Mouse (Mus musculus) mouse trophoblast stem cell (cell line): ENCODE results near the gene Mib2.

Experiments used
- in situ Hi-C, 2 experiments: fragments of 300-500 bp; cut with MseI, MboI; formaldehyde crosslinking; loops; 2 replicates in 1 of 2; 3 replicates in 1 of 2; pipeline ENCODE4 v1.15.1; 2025

Gene Mib2

GRCm38 (mm10) chr4:155618321-155618720 lies 50.7 kb downstream of the Mib2 start:
- in situ Hi-C loops: no loop called here

DNA sequence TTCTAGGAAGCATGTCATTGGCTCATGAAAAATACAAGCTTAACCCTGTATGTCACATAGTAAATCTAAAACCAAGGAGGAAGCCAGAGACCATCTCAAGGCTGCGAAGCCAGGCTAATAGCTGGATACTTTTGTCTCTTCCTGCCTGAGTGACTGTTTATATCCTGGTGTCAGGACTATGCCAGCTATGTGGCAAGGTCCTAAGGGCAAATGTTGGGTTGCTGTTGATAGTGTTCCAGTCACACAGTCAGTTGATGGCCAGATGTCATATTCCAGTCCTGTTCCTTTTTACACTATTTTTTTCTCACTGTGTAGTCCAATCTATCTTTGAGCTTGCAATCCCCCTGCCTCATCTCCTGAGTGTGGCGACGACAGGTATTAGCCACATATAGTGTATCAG lies 55.7 kb downstream of the Mib2 start:
- in situ Hi-C loops: no loop called here

GRCm38 (mm10) chr4:155611860-155612259 lies 57.1 kb downstream of the Mib2 start:
- in situ Hi-C loops: no loop called here

DNA sequence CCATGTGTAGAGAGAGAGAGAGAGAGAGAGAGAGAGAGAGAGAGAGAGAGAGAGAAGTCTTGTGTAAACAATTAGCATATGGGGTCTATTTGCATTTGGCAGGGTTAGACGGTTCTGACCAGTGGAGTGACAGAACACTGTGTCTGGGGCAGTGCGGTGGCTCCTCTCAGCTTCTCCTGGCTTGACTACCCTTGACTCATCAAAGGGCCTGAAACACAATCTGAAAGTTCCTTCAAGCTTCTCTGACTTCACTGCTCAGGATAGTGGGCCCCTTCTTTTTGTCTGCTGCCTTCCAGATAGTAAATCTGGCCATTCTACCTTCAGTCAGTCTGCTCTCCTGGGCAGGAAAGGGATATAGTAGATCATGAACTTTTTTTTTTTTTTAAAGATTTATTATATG lies 62.2 kb downstream of the Mib2 start:
- in situ Hi-C loops: no loop called here

- in situ Hi-C loops: no loop called here
These were observed 63.9 kb downstream of the Mib2 start for GRCm38 (mm10) chr4:155605132-155605531.
